In the genomic region with DNA sequence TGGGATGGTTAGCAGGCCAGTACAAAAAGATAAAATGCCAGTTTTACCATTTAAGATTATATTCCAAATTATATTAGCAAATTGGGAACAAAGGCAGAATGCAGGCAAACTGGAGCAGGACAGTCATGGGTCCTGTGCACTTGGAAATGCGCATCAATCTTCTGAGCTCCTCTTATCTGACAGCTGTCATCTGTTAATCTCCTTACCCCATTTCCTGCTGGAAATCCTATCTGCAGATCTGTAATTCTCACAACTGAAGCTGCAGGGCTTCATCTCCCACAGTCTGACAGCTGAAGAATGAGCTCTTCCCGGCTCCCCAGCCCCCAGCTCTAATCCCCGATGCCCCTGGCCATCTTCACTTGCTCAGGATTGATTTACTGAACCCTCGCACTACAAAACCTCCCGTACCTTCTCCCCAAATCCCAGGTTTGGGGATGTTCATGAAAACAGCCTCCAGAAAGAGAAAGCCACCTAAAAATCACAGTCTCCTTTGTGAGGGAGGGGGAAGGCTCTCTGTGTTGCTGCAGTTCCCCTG, we compare ENCODE assay signal across 14 mouse cellular contexts.
DNase-seq lines count a peak whose midpoint lies in the region; ATAC-seq and TF ChIP-seq lines count a peak whose summit lies in the region.
"Had no signal": no experiment of that assay in that cellular context is flagged by ENCODE, and none has a peak within 500 bp of the region (broad histone marks: within the 10 kb centered on the region; RNA-seq: fewer than 3 reads in every experiment).

No protein-coding gene starts in this region.

- peak overlapping the region; percentile 62 for H3K27ac ChIP-seq in kidney, embryonic 15.5 days
- H3K27ac ChIP-seq in kidney, adult 2 months (ENCODE audit: insufficient read depth, low read depth, low read length), result no peak overlapping the region
- peak overlapping the region; percentile 78 for H3K27ac ChIP-seq in hindbrain, embryonic 10.5 days
- peak overlapping the region; percentile 44; the same call in 1 of the 2 replicates for H3K27ac ChIP-seq in midbrain, embryonic 11.5 days (ENCODE audit: low read depth, low read length)
- H3K27ac ChIP-seq: liver, embryonic 14.5 days; macrophage had no signal

- no peaks in the 10 kb centered on the region for H3K27me3 ChIP-seq in kidney, embryonic 15.5 days
- H3K27me3 ChIP-seq in kidney, adult 2 months (replicated peaks; ENCODE audit: control insufficient read depth, insufficient read depth, low read length), result no peaks in the 10 kb centered on the region; the same call in 1 of the 2 replicates
- H3K27me3 ChIP-seq in hindbrain, embryonic 10.5 days (ENCODE audit: insufficient read depth, poor library complexity, severe bottlenecking), result no peaks in the 10 kb centered on the region
- H3K27me3 ChIP-seq in midbrain, embryonic 11.5 days (ENCODE audit: control insufficient read depth, insufficient read depth, low read length), result no peaks in the 10 kb centered on the region
- H3K27me3 ChIP-seq: Patski had no signal

- no peaks in the 10 kb centered on the region for H3K9me3 ChIP-seq in kidney, embryonic 15.5 days (replicated peaks)
- no peaks in the 10 kb centered on the region for H3K9me3 ChIP-seq in hindbrain, embryonic 10.5 days
- H3K9me3 ChIP-seq in midbrain, embryonic 11.5 days (ENCODE audit: control insufficient read depth, low read length), result no peaks in the 10 kb centered on the region

- WGBS in kidney, embryonic 15.5 days, result 29% methylated on average over 5 of the region's 5 CpGs
- 67% methylated on average over 5 of the region's 5 CpGs for WGBS in kidney, adult 2 months
- WGBS in hindbrain, embryonic 10.5 days, result 51% methylated on average over 5 of the region's 5 CpGs
- WGBS in midbrain, embryonic 11.5 days, result 28% methylated on average over 5 of the region's 5 CpGs

- no peak for ATAC-seq in kidney, embryonic 15.5 days (replicated peaks; ENCODE audit: low FRiP score)
- ATAC-seq in midbrain, embryonic 11.5 days (ENCODE audit: low FRiP score), result no peak
- ATAC-seq: CD4-positive, CD25-positive, alpha-beta regulatory T cell, adult 4 months; intestine, postnatal 0 days; Patski had no signal

- DNase-seq in kidney, adult 2 months, result no peak
- no peak for DNase-seq in hindbrain, embryonic 10.5 days (ENCODE audit: low spot score)
- DNase-seq in midbrain, embryonic 11.5 days (ENCODE audit: low spot score, missing footprints), result peak; percentile 87
- peak; percentile 79 for DNase-seq in retina, postnatal 1 day
- no peak for DNase-seq in layer of hippocampus, adult 8-10 months (ENCODE audit: low spot score in 2 of 2)
- no peak for DNase-seq in thymus, postnatal 36 days
- no peak for DNase-seq in lung, postnatal 14 days
- DNase-seq: cerebellum, postnatal 10 days had no signal

- H3K4me1 ChIP-seq in kidney, embryonic 15.5 days, result peaks cover 60% of the 10 kb centered on the region
- 0 out of 2 replicates have a peak, but pooled peaks cover 5% of the 10 kb centered on the region for H3K4me1 ChIP-seq in kidney, adult 2 months (ENCODE audit: control insufficient read depth, insufficient read depth, low read length)
- peaks cover 65% of the 10 kb centered on the region for H3K4me1 ChIP-seq in hindbrain, embryonic 10.5 days (replicated peaks)
- peaks cover 30% of the 10 kb centered on the region for H3K4me1 ChIP-seq in midbrain, embryonic 11.5 days (ENCODE audit: control insufficient read depth, insufficient read depth, low read length)

- H3K36me3 ChIP-seq in kidney, embryonic 15.5 days, result no peaks in the 10 kb centered on the region
- no peaks in the 10 kb centered on the region for H3K36me3 ChIP-seq in kidney, adult 2 months (ENCODE audit: control insufficient read depth, insufficient read depth, low read length)
- H3K36me3 ChIP-seq in hindbrain, embryonic 10.5 days, result no peaks in the 10 kb centered on the region
- H3K36me3 ChIP-seq in midbrain, embryonic 11.5 days (ENCODE audit: control insufficient read depth, insufficient read depth, low read length), result no peaks in the 10 kb centered on the region

- no peak overlapping the region for H3K4me2 ChIP-seq in kidney, embryonic 15.5 days
- no peak overlapping the region for H3K4me2 ChIP-seq in midbrain, embryonic 11.5 days

- H3K4me3 ChIP-seq in kidney, embryonic 15.5 days (replicated peaks), result no peak overlapping the region
- no peak overlapping the region for H3K4me3 ChIP-seq in kidney, adult 2 months (ENCODE audit: insufficient read depth, low read depth, low read length)
- no peak overlapping the region for H3K4me3 ChIP-seq in hindbrain, embryonic 10.5 days
- H3K4me3 ChIP-seq in midbrain, embryonic 11.5 days (ENCODE audit: low read depth, low read length), result no peak overlapping the region

- no peak overlapping the region for H3K9ac ChIP-seq in kidney, embryonic 15.5 days
- H3K9ac ChIP-seq in midbrain, embryonic 11.5 days (ENCODE audit: low read length), result peak overlapping the region; percentile 39; the same call in 1 of the 2 replicates
- H3K9ac ChIP-seq: liver, embryonic 14.5 days had no signal

- TF ChIP-seq CTCF in kidney, adult 2 months (conservative IDR thresholded peaks at IDR 0.05; ENCODE audit: insufficient read depth, insufficient read length, low read depth, low read length), result no peak

- TF ChIP-seq POLR2A in kidney, adult 2 months (IDR thresholded peaks at IDR 0.05; ENCODE audit: low read depth, low read length), result no peak

Comparison
In these comparisons a context has a peak if more than half of its experiments do, and no peak if none do; other contexts are left out.
1. DNase-seq: peak in midbrain, embryonic 11.5 days (single experiment) and retina, postnatal 1 day (single experiment); none in kidney, adult 2 months (single experiment), hindbrain, embryonic 10.5 days (single experiment), layer of hippocampus, adult 8-10 months (0 of 2), thymus, postnatal 36 days (0 of 2) and lung, postnatal 14 days (single experiment).